Mouse (Mus musculus): ENCODE measurements around the gene Cacna1a. TPM values are rescaled to one million over a fixed set of nuclear protein-coding genes. Genes with fewer than 3 reads are reported as not detected.

Gene Cacna1a
- total and polyA plus RNA-seq, 2 experiments from 2014 or later: 16.5 to 70.5 TPM

DNA sequence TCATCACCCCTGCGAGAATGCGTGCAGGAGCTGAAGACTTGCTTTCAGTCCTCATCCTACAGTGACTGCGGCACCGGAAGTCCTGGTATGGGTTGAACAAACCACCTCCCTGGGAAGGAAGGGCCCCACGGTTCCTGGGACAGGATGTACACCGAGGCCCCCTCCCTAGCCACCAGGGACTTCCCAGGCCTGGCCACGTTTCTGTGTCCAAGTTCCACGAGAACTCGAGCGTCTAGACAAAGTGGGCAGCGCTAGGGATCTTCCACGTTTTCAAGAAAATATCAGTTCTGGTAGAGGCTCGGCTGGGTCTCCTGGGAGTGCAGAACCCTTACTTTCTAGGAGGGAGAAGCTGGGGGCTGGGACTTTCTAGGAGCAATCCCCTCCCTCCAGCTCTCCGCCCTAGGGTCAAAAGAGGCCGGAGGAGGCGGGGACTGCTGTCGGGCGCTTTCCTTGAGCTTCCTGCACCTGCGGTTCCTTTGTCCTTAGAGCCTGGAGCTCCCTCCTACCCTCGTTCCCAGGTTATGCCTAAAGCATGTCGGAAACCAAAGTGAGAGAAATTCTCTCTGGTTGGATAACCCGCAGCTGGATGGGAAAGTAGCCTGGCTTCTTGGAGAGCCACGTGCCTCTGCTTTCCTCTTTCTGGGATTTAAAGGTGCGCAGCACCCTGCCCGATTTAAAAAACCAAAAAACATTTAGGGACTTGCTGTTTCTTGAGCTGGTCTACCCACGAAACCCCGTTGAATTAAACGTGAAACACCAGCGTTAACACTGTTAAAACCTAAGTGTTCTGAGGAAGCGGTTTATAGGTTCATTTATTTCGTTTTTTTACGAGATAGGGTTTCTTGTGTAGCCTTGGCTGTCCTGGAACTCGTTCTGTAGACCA is 271.9 kb downstream of the Cacna1a start:
- Histone ChIP-seq H3K4me2 (ENCODE audit: low read depth, low read length) (peak overlapping the region; percentile 67), H3K4me3 (ENCODE audit: low read length) (peak overlapping the region; percentile 67), H3K4me1 (ENCODE audit: insufficient read depth, low read length) (peaks cover 6% of the 10 kb centered on the region), H3K9ac (replicated peaks; ENCODE audit: low read length) (peak overlapping the region; percentile 67; the same call in 1 of the 2 replicates), H3K27ac (peak overlapping the region; percentile 85; the same call in 1 of the 2 replicates), H3K36me3 (ENCODE audit: insufficient read depth, low read length) (no peaks in the 10 kb centered on the region), H3K27me3 (ENCODE audit: insufficient read depth, low read length) (no peaks in the 10 kb centered on the region), H3K9me3 (ENCODE audit: low read length) (no peaks in the 10 kb centered on the region)
- TF ChIP-seq CTCF (IDR thresholded peaks at IDR 0.05; ENCODE audit: low read depth): no peak
- 6% methylated on average over 33 of the region's 33 CpGs for WGBS
- DNase-seq (ENCODE audit: low spot score) (peak; percentile 28), ATAC-seq (no peak)

DNA sequence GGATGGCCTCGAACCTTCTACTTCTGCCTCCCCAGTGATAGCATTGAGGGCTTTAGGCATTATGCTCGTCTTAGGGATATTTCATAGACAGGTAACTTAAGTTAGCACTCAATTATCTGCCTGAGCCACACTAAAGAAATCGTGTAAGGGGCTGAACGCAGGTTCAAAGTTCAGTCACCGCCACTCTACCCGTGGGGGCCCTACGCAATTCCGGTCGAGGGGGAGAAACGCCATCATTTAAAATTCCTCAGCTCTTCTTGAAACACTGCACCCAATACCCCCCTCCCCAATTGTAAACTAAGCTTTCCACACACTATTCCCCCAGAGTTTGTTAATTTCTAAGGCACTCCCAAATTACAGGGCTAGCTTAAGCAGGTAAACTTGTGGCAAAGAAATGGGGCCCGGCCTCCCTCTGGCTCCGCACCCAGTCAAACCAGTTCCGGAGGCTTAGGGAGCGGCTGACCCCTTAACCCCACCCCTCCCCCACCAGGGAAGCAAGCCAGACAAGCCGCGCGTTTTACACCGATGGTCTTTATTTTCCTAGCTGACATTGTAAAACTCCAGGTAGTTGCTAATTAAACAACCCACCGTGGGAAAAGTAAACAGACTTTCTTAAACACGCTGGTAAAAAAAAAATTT is 272.7 kb downstream of the Cacna1a start:
- H3K4me1 ChIP-seq (ENCODE audit: insufficient read depth, low read length): peaks cover 6% of the 10 kb centered on the region
- H3K4me3 ChIP-seq (ENCODE audit: low read length): peak overlapping the region; percentile 67
- H3K9ac ChIP-seq (replicated peaks; ENCODE audit: low read length): peak overlapping the region; percentile 67
- ATAC-seq: no peak
- no peaks in the 10 kb centered on the region for H3K9me3 ChIP-seq (ENCODE audit: low read length)
- no peak for DNase-seq (ENCODE audit: low spot score)
- TF ChIP-seq CTCF (IDR thresholded peaks at IDR 0.05; ENCODE audit: low read depth): no peak
- H3K27me3 ChIP-seq (ENCODE audit: insufficient read depth, low read length): no peaks in the 10 kb centered on the region
- 5% methylated on average over 20 of the region's 20 CpGs for WGBS
- H3K27ac ChIP-seq: peak overlapping the region; percentile 85; the same call in 1 of the 2 replicates
- peak overlapping the region; percentile 67 for H3K4me2 ChIP-seq (ENCODE audit: low read depth, low read length)
- H3K36me3 ChIP-seq (ENCODE audit: insufficient read depth, low read length): no peaks in the 10 kb centered on the region

DNA sequence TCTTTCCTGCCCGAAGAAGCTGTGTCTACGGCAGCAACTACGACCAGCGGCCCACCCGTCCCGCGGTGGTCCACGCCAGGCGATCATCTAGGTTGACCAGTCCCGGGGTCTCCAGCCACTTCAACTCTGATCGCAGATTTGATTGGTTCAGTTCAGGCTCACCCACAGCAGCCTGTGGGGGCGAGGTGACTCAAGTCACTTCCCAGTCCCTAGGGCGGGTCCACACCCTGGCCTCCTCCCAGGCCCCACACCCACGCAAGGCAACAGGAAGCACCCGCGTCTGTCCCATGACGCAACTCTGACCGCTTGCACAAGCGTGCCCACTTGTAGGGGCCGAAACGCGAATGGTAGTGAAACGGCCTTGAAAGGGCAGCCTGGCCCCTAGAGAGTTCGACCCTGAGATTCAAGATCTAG is 273.2 kb downstream of the Cacna1a start:
- H3K9ac ChIP-seq (replicated peaks; ENCODE audit: low read length): peak overlapping the region; percentile 67
- ATAC-seq (no peak), DNase-seq (ENCODE audit: low spot score) (peak; percentile 50)
- H3K4me1 ChIP-seq (ENCODE audit: insufficient read depth, low read length): peaks cover 10% of the 10 kb centered on the region
- no peak for TF ChIP-seq CTCF (IDR thresholded peaks at IDR 0.05; ENCODE audit: low read depth)
- peak overlapping the region; percentile 85 for H3K27ac ChIP-seq
- WGBS: under 1% methylated on average over 24 of the region's 24 CpGs
- no peaks in the 10 kb centered on the region for H3K9me3 ChIP-seq (ENCODE audit: low read length)
- H3K4me3 ChIP-seq (ENCODE audit: low read length): peak overlapping the region; percentile 67
- no peaks in the 10 kb centered on the region for H3K27me3 ChIP-seq (ENCODE audit: insufficient read depth, low read length)
- no peaks in the 10 kb centered on the region for H3K36me3 ChIP-seq (ENCODE audit: insufficient read depth, low read length)
- H3K4me2 ChIP-seq (ENCODE audit: low read depth, low read length): peak overlapping the region; percentile 67

DNA sequence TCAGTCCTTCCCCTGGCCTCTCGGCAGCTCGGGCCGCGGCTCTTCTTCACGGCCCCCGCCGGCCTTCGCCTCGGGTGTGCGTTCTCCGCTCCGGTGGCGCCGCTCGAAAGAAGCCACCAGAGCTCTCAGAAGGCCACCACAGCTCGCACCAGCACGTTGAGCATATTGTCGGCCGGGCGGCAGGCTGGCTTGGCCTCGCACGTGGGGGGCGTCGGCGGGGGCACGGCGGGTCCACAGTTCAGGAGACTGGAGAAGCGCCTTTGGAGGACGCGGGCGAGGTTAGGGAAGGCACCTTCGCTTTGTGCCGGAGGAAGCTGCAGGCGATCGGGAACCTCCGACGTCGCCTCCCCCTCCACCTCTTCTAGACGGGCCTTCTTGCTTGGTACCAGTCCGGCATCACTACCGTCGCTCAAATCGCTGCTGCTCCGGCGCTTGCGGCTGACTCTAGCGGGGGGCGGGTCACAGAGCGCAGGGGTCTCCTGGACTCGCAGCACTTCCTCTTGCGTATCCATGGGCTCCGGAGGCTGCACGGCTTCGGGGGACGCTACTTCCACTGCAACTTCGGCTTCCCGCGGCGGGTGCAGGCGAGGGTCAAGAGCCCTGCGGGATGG is 273.8 kb downstream of the Cacna1a start:
- Histone ChIP-seq H3K4me3 (ENCODE audit: low read length) (peak overlapping the region; percentile 67), H3K27ac (peak overlapping the region; percentile 85), H3K4me2 (ENCODE audit: low read depth, low read length) (peak overlapping the region; percentile 67), H3K27me3 (ENCODE audit: insufficient read depth, low read length) (no peaks in the 10 kb centered on the region), H3K9me3 (ENCODE audit: low read length) (no peaks in the 10 kb centered on the region), H3K9ac (replicated peaks; ENCODE audit: low read length) (peak overlapping the region; percentile 67), H3K4me1 (ENCODE audit: insufficient read depth, low read length) (peaks cover 10% of the 10 kb centered on the region), H3K36me3 (ENCODE audit: insufficient read depth, low read length) (no peaks in the 10 kb centered on the region)
- no peak for TF ChIP-seq CTCF (IDR thresholded peaks at IDR 0.05; ENCODE audit: low read depth)
- DNase-seq (ENCODE audit: low spot score) (peak; percentile 38), ATAC-seq (peak; percentile 2; the same call in 1 of the 2 replicates)
- WGBS: under 1% methylated on average over 61 of the region's 61 CpGs

DNA sequence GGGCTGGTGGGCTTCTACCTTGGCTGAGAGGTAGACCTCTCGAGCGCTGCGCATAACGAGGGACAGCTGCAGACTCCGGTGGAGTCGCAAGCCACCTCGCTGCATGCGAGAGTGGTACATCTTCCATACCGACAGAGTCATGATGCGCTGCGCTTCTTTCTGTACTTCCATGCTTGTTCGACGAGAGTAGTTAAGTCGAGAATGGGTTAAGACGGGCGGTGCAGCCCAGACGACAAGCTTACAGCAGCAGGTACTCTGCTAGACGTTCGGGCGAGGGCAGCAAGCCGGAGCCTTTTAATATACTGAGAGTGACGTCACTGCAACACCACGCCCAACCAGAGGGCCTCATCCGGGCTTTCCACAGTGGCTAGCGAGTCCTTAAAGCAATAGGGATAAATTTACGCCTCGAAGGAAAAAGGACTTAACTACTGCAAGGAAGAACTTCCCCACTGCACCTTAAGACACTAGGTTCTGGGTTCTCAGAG is 274.4 kb downstream of the Cacna1a start, which contains the start of gene Ier2:
Gene Ier2 (minus strand): TSS at position 272 of the 485 bp plus-strand sequence.
- Histone ChIP-seq H3K9me3 (ENCODE audit: low read length) (no peaks in the 10 kb centered on the region), H3K36me3 (ENCODE audit: insufficient read depth, low read length) (no peaks in the 10 kb centered on the region), H3K27ac (peak within 1 kb of the TSS; percentile 85), H3K4me1 (ENCODE audit: insufficient read depth, low read length) (peaks cover 10% of the 10 kb centered on the region), H3K4me2 (ENCODE audit: low read depth, low read length) (peak within 1 kb of the TSS; percentile 67), H3K9ac (replicated peaks; ENCODE audit: low read length) (peak within 1 kb of the TSS; percentile 67), H3K4me3 (ENCODE audit: low read length) (peak within 1 kb of the TSS; percentile 67), H3K27me3 (ENCODE audit: insufficient read depth, low read length) (no peaks in the 10 kb centered on the region)
- no peak for TF ChIP-seq CTCF (IDR thresholded peaks at IDR 0.05; ENCODE audit: low read depth)
- peak; percentile 96 for DNase-seq (ENCODE audit: low spot score)
- peak; percentile 78 for ATAC-seq
- under 1% methylated on average over 27 of the region's 27 CpGs for WGBS

Data from hindbrain, postnatal 0 days (tissue).